Mouse (Mus musculus): ENCODE results near the gene Olfr1248.

Olfr1248 gene

GRCm38 (mm10) chr2:89618145-89618544 lies at the start of gene Olfr1248:
Gene Olfr1248, minus strand, starts transcription at chr2:89618245.
- 89% methylated on average over 1 of the region's 1 CpGs for WGBS

GRCm38 (mm10) chr2:89661367-89661766 lies 43.3 kb upstream of the Olfr1248 start, which contains the start of gene Olfr1250:
Gene Olfr1250, minus strand, starts transcription at chr2:89661467.

GRCm38 (mm10) chr2:89634883-89635282 lies 16.8 kb upstream of the Olfr1248 start, which contains the start of gene Olfr1249:
Gene Olfr1249, minus strand, starts transcription at chr2:89634983.
- 89% methylated on average over 2 of the region's 2 CpGs for WGBS

- WGBS: 95% methylated on average over 2 of the region's 2 CpGs
Measured at GRCm38 (mm10) chr2:89614030-89614429, 4.0 kb downstream of the Olfr1248 start, which contains the start of gene Olfr1247. Gene Olfr1247, minus strand, starts transcription at chr2:89614130.

GRCm38 (mm10) chr2:89593057-89593456 lies 25.0 kb downstream of the Olfr1248 start, which contains the start of gene Olfr1246:
Gene Olfr1246, minus strand, starts transcription at chr2:89593157.
- 78% methylated on average over 2 of the region's 2 CpGs for WGBS

GRCm38 (mm10) chr2:89578347-89578746 lies 39.7 kb downstream of the Olfr1248 start, which contains the start of gene Olfr1245:
Gene Olfr1245, minus strand, starts transcription at chr2:89578447.
- WGBS: 70% methylated on average over 1 of the region's 1 CpGs

Data from cerebral cortex, adult 2 months (tissue).